Mouse (Mus musculus) forebrain, postnatal 0 days (tissue): ENCODE measurements around the gene Prrg4. TPM values are rescaled to one million over a fixed set of nuclear protein-coding genes. Genes with fewer than 3 reads are reported as not detected.

ENCODE experiments used
- ATAC-seq: fragments of 200-750 bp; cut with Nextera tagmentation; 2 replicates; pipeline ENCODE4 v1.8.0; 2017; ENCODE audit warnings: mild to moderate bottlenecking, moderate library complexity
- DNase-seq: peaks from one replicate; pipeline ENCODE4 v3.0.0-alpha.2; 2015
- H3K27ac ChIP-seq: fragments of 300-500 bp; sonication (generic); 2 replicates; pipeline ENCODE4 v1.5.1; 2014; ENCODE audit warnings: low read depth, mild to moderate bottlenecking, antibody characterized with exemption, low read length, moderate library complexity, mixed read lengths
- H3K27me3 ChIP-seq: fragments of 300-500 bp; sonication (generic); 2 replicates; pipeline ENCODE4 v1.6.1; 2014; ENCODE audit warnings: mild to moderate bottlenecking, low read length, mixed read lengths; ENCODE audit not compliant: insufficient read depth
- H3K36me3 ChIP-seq: fragments of 300-500 bp; sonication (generic); 2 replicates; pipeline ENCODE4 v1.6.1; 2014; ENCODE audit warnings: mild to moderate bottlenecking, moderate library complexity; ENCODE audit not compliant: insufficient read depth
- H3K4me1 ChIP-seq: fragments of 300-500 bp; sonication (generic); 2 replicates; pipeline ENCODE4 v1.6.1; 2014; ENCODE audit warnings: antibody characterized with exemption; ENCODE audit not compliant: insufficient read depth
- H3K4me2 ChIP-seq: fragments of 300-500 bp; sonication (generic); 2 replicates; pipeline ENCODE4 v1.6.1; 2014; ENCODE audit warnings: low read depth, mild to moderate bottlenecking, moderate library complexity
- H3K4me3 ChIP-seq: fragments of 300-500 bp; sonication (generic); 2 replicates; pipeline ENCODE4 v1.5.1; 2014; ENCODE audit warnings: low read depth, low read length, mixed read lengths
- H3K9ac ChIP-seq: fragments of 300-500 bp; sonication (generic); 2 replicates; pipeline ENCODE4 v1.6.1; 2014; ENCODE audit warnings: mild to moderate bottlenecking
- H3K9me3 ChIP-seq: fragments of 300-500 bp; sonication (generic); 2 replicates; pipeline ENCODE4 v1.6.1; 2016; ENCODE audit warnings: low read length
- CTCF ChIP-seq: sonication (generic); IDR thresholded peaks from 2 replicates; pipeline ENCODE4 v1.5.1; 2016; ENCODE audit warnings: antibody characterized with exemption, control low read depth, low read depth
- WGBS: fragments of 180-500 bp; shearing (Covaris S2); extraction: QIAGEN DNeasy Blood & Tissue Kit; methylation state at CpG from one replicate; pipeline ENCODE4 v1.1.7; 2014; 5-methylcytosine and 5-hydroxymethylcytosine counted together
- polyA plus RNA-seq: library from polyadenylated mRNA; unstranded; fragments of >200 nt; fragmentation: Nextera tagmentation; extraction: Ambion mirVana; gene quantifications from 2 replicates; pipeline ENCODE4 v1.2.1, GENCODE M21; 2015
- total RNA-seq: library from RNA; depleted of rRNA; stranded (reverse); fragments of >200 nt; gene quantifications from 2 replicates; pipeline ENCODE4 v1.2.3, GENCODE M21; 2014; rRNA removed

Gene Prrg4
- total and polyA plus RNA-seq, 2 experiments from 2014 or later = 1.1 to 1.2 TPM

DNA sequence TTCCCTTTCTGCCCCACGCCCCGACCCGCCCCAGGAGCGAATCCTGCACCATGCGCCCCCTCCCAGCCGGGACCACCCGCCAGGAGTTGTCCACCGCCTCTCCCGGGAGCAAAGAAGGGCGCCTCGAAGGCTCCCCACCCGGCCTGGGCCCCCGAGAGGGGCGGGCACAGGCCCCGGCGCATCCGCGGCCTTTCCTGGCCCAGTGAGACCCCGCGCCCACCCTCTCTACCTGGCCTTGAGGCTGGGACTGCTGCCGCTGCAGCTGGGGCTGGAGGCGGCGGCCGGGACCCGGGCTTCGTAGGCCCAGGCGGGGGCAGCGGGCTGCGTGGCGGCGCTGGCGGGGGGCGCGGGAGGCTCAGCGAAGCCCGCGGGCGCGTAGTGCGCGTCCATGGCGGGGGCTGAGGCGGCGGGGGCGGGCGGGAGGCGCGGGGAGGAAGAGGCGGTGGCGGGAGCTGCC is 33.3 kb downstream of the Prrg4 start, which contains the start of gene Qser1:
Qser1 (minus strand) TSS at position 390 of the 457 bp plus-strand sequence.
- ATAC-seq = peak; percentile 75
- no peaks in the 10 kb centered on the region for H3K27me3 ChIP-seq

DNA sequence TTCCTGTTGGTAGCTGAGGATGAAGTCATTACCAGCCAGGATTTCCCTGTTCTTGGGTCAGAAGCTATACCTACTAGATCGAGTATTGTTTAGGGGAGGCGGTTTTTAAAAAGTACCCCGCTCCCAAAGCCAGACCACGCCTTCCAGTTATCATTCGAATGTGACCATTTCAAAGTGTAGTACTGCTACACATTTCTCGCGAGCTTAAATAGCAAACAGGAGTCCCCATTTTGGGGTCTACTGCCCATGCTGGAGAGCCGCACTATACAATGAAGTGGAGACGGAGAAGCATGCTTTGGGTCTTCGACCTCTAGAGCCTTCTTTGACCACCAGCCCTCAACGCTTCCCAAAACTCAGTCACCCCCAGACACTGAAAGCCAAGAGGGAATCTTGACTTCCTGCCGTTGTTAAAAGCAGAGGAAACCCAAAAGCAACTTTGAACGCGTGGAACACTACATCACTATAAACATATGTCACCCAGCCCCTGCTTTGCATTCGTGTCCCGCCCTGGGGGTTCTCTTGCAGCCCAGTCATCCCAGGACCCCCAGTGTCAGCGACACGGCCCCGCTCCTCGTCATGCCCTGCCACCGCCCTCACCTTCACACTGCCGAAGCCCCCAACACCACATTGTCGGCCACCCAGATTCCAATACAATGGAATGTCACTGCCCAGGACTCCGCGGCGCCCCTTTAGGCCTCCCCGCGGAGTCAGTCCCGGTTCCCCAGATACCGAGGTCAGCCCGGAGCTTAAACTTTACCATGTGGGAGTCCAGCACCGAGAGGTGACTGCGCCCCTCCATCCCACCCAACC is 33.9 kb downstream of the Prrg4 start:
- DNase-seq = peak; percentile 71
- H3K4me3 ChIP-seq = peak overlapping the region; percentile 96
- 2% methylated on average over 33 of the region's 33 CpGs for WGBS
- H3K27ac ChIP-seq = peak overlapping the region; percentile 91
- peak overlapping the region; percentile 95 for H3K9ac ChIP-seq
- peak overlapping the region; percentile 78 for H3K4me2 ChIP-seq
- no peaks in the 10 kb centered on the region for H3K9me3 ChIP-seq
- peak; percentile 18 for ATAC-seq
- no peak for TF ChIP-seq CTCF
- peaks cover 10% of the 10 kb centered on the region for H3K4me1 ChIP-seq
- H3K27me3 ChIP-seq = no peaks in the 10 kb centered on the region
- H3K36me3 ChIP-seq = no peaks in the 10 kb centered on the region

More for the DNA sequence above, 33.3 kb downstream of the Prrg4 start, which contains the start of gene Qser1:
- Histone ChIP-seq H3K4me3 (peak within 1 kb of the TSS; percentile 96), H3K9ac (peak within 1 kb of the TSS; percentile 95), H3K36me3 (no peaks in the 10 kb centered on the region), H3K9me3 (no peaks in the 10 kb centered on the region), H3K27ac (peak within 1 kb of the TSS; percentile 91), H3K4me1 (peaks cover 10% of the 10 kb centered on the region), H3K4me2 (peak within 1 kb of the TSS; percentile 78)
- TF ChIP-seq CTCF = no peak
- no peak for DNase-seq
- WGBS = 4% methylated on average over 23 of the region's 50 CpGs

DNA sequence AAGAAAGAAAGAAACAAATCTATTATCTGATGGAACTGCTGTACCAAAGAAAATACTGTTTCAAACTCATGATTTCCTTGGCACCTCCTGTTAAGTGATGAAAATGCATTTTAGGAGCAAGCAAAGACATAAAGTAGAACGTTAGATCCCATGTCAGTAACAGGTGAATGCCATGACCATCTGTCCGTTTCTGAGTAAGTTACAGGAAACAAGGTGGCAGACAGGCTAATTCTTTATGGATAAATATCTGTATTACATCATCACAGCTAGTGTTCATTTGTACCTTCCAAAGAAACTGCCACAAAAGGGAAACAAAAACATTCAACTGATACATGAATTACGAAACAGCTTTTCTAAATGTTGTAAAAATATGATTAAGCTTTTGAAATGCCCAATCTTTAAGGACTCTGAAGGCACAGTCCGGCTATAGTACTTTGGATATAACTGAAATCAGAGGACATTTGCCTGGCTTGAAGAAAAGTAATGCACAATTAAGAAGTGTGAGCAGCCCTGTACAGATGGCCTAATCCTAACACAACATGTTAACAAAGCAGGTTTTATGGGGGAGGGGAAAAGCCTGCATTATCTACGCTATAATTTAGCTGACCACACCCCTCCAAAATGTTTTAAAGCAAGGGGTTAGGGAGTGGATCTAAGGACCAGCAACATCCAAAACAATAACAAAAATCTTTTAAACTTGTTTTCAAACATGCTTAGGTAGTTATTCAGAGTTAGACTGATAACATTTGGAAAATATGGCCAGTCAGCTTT is 35.3 kb downstream of the Prrg4 start:
- Histone ChIP-seq H3K4me1 (peaks cover 10% of the 10 kb centered on the region), H3K36me3 (no peaks in the 10 kb centered on the region), H3K27ac (no peak overlapping the region), H3K4me2 (peak overlapping the region; percentile 78), H3K9me3 (no peaks in the 10 kb centered on the region), H3K27me3 (no peaks in the 10 kb centered on the region), H3K4me3 (peak overlapping the region; percentile 96), H3K9ac (0 out of 2 replicates have a peak overlapping the region, but pooled peaks have one; percentile 10)
- ATAC-seq (no peak), DNase-seq (peak; percentile 10)
- WGBS = 27% methylated on average over 5 of the region's 5 CpGs
- no peak for TF ChIP-seq CTCF

DNA sequence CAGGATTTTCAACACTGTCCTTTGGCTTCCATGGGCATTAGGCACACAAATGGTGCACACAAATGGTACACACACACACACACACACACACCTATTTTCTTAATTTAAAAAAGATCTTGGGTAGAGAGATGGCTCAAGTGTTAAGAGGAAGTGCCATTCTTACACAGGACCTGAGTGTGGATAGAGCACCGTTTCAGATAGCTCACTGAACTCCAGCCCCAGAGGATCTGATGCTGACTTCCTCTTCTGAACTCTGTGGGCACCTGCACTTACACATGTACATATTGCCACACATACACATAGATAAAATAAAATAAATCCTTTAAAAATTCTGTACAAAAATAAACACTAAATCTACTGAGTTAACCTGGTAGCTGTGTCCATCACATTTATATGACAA is 44.2 kb downstream of the Prrg4 start:
- Histone ChIP-seq H3K27ac (no peak overlapping the region), H3K4me1 (no peaks in the 10 kb centered on the region), H3K4me2 (no peak overlapping the region), H3K9me3 (no peaks in the 10 kb centered on the region), H3K4me3 (no peak overlapping the region), H3K36me3 (no peaks in the 10 kb centered on the region), H3K27me3 (no peaks in the 10 kb centered on the region), H3K9ac (no peak overlapping the region)
- 90% methylated on average over 1 of the region's 1 CpGs for WGBS
- TF ChIP-seq CTCF = no peak
- DNase-seq = no peak
- ATAC-seq = no peak

Other genes with a start within 250 kb of the Prrg4 start
- gene Tcp11l1, start 137.7 kb downstream of the Prrg4 start, total RNA-seq = 32.9 and 40.7 TPM in 2 replicates
- gene Tcp11l1, start 137.7 kb downstream of the Prrg4 start, polyA plus RNA-seq = 54.1 and 57.5 TPM in 2 replicates
- gene Pin1rt1, start 133.5 kb downstream of the Prrg4 start, total RNA-seq = not detected in 2 replicates
- gene Pin1rt1, start 133.5 kb downstream of the Prrg4 start, polyA plus RNA-seq = not detected in 2 replicates
- 0.90 and 1.3 TPM in 2 replicates for gene Depdc7, start 107.0 kb downstream of the Prrg4 start, total RNA-seq
- 0.70 and 0.82 TPM in 2 replicates for gene Depdc7, start 107.0 kb downstream of the Prrg4 start, polyA plus RNA-seq
- 10.8 and 14.1 TPM in 2 replicates for gene Qser1, start 33.1 kb downstream of the Prrg4 start, total RNA-seq
- gene Qser1, start 33.1 kb downstream of the Prrg4 start, polyA plus RNA-seq = 2.4 and 3.4 TPM in 2 replicates
- not detected in 2 replicates for gene Ccdc73, start 17.9 kb upstream of the Prrg4 start, total RNA-seq
- gene Ccdc73, start 17.9 kb upstream of the Prrg4 start, polyA plus RNA-seq = 3.9 and 4.8 TPM in 2 replicates
- 192 and 234 TPM in 2 replicates for gene Eif3m, start 167.2 kb upstream of the Prrg4 start, total RNA-seq
- 191 and 230 TPM in 2 replicates for gene Eif3m, start 167.2 kb upstream of the Prrg4 start, polyA plus RNA-seq
- not detected in 2 replicates for gene Gm11060, start 242.1 kb upstream of the Prrg4 start, total RNA-seq
- not detected in 2 replicates for gene Gm11060, start 242.1 kb upstream of the Prrg4 start, polyA plus RNA-seq